8 mouse cellular contexts compared by ENCODE assay signal in genomic region chr9:49488912-49489895, GRCm38 (mm10). TPM values are rescaled to one million over a fixed set of nuclear protein-coding genes. Genes with fewer than 3 reads are reported as not detected.
DNase-seq lines count a peak whose midpoint lies in the region; ATAC-seq lines count a peak whose summit lies in the region.

No protein-coding gene starts in this region.

- H3K27me3 ChIP-seq in hindbrain, embryonic 11.5 days (ENCODE audit: control insufficient read depth, insufficient read depth, low read length), result no peaks in the 10 kb centered on the region; the same call in 1 of the 2 replicates

- H3K4me2 ChIP-seq in hindbrain, embryonic 11.5 days (replicated peaks; ENCODE audit: low read depth, low read length), result no peak overlapping the region

- peak; percentile 45; the same call in 1 of the 2 replicates for ATAC-seq in hindbrain, embryonic 11.5 days (ENCODE audit: low FRiP score)

- no peak overlapping the region for H3K4me3 ChIP-seq in hindbrain, embryonic 11.5 days (ENCODE audit: low read depth, low read length)

- H3K9me3 ChIP-seq in hindbrain, embryonic 11.5 days (ENCODE audit: control insufficient read depth, low read length), result no peaks in the 10 kb centered on the region

- peak; percentile 81 for DNase-seq in MN1 (ENCODE audit: low spot score)
- DNase-seq in cerebellum, adult 9-11 months, result peak; percentile 70
- peak; percentile 58 to 82 for DNase-seq in frontal cortex, postnatal 10 days (ENCODE audit: low spot score in 2 of 2)
- peak; percentile 88 for DNase-seq in hindbrain, embryonic 11.5 days (ENCODE audit: low spot score)
- DNase-seq in layer of hippocampus, adult 9-11 months, result peak; percentile 67
- peak; percentile 87 for DNase-seq in lung, postnatal 10 days
- DNase-seq in ovary, postnatal 14 days (ENCODE audit: low spot score), result peak; percentile 90
- peak; percentile 89 for DNase-seq in thymus, postnatal 14 days

- H3K27ac ChIP-seq in hindbrain, embryonic 11.5 days (ENCODE audit: low read depth, low read length), result no peak overlapping the region

- 0 out of 2 replicates have a peak overlapping the region, but pooled peaks have one; percentile 4 for H3K9ac ChIP-seq in hindbrain, embryonic 11.5 days (ENCODE audit: low read depth, low read length)

- WGBS in hindbrain, embryonic 11.5 days, result 35% methylated on average over 16 of the region's 16 CpGs

- no peaks in the 10 kb centered on the region for H3K36me3 ChIP-seq in hindbrain, embryonic 11.5 days (ENCODE audit: control insufficient read depth, insufficient read depth, low read length)

- H3K4me1 ChIP-seq in hindbrain, embryonic 11.5 days (replicated peaks; ENCODE audit: control insufficient read depth, insufficient read depth, low read length), result 0 out of 2 replicates have a peak, but pooled peaks cover 2% of the 10 kb centered on the region

RNA-seq across cellular contexts. Expression of gene Ttc12, which starts 3.2 kb away (rescaled TPM):
- polyA plus RNA-seq in hindbrain, embryonic 11.5 days (2014; fragmentation: Nextera tagmentation; extraction: Ambion mirVana), result 2.9 and 3.4 TPM in 2 replicates
